Mouse (Mus musculus) heart, embryonic 12.5 days (tissue): ENCODE measurements around the gene Pcnp. TPM values are rescaled to one million over a fixed set of nuclear protein-coding genes. Genes with fewer than 3 reads are reported as not detected.
"Not testable (repeated sequence)": the region's sequence is repeated elsewhere in the genome, so short reads cannot be mapped to it uniquely, and the experiment has no call there.

Source experiments
- ATAC-seq: fragments of 200-750 bp; cut with Nextera tagmentation; 2 replicates; pipeline ENCODE4 v1.8.0; 2017; ENCODE audit warnings: moderate TSS enrichment, moderate library complexity; ENCODE audit not compliant: insufficient number of reproducible peaks, low FRiP score
- H3K27ac ChIP-seq: fragments of 300-500 bp; sonication (generic); 2 replicates; pipeline ENCODE4 v1.5.1; 2016; ENCODE audit warnings: mild to moderate bottlenecking, moderate library complexity; ENCODE audit not compliant: poor library complexity, severe bottlenecking
- H3K27me3 ChIP-seq: fragments of 300-500 bp; sonication (generic); replicated peaks from 2 replicates; pipeline ENCODE4 v1.6.1; 2016; ENCODE audit warnings: mild to moderate bottlenecking, moderate library complexity
- H3K36me3 ChIP-seq: fragments of 300-500 bp; sonication (generic); 2 replicates; pipeline ENCODE4 v1.6.1; 2016; ENCODE audit warnings: mild to moderate bottlenecking, moderate library complexity
- H3K4me1 ChIP-seq: fragments of 300-500 bp; sonication (generic); replicated peaks from 2 replicates; pipeline ENCODE4 v1.6.1; 2016; ENCODE audit warnings: mild to moderate bottlenecking
- H3K4me2 ChIP-seq: fragments of 300-500 bp; sonication (generic); 2 replicates; pipeline ENCODE4 v1.6.1; 2016; ENCODE audit warnings: mild to moderate bottlenecking, moderate library complexity
- H3K4me3 ChIP-seq: fragments of 300-500 bp; sonication (generic); 2 replicates; pipeline ENCODE4 v1.5.1; 2016; ENCODE audit warnings: mild to moderate bottlenecking
- H3K9ac ChIP-seq: fragments of 300-500 bp; sonication (generic); 2 replicates; pipeline ENCODE4 v1.6.1; 2016; ENCODE audit warnings: mild to moderate bottlenecking, moderate library complexity
- H3K9me3 ChIP-seq: fragments of 300-500 bp; sonication (generic); replicated peaks from 2 replicates; pipeline ENCODE4 v1.6.1; 2016; ENCODE audit warnings: mild to moderate bottlenecking, moderate library complexity
- WGBS: fragments of 180-500 bp; shearing (Covaris S2); methylation state at CpG from one replicate; pipeline ENCODE4 v1.1.7; 2016; 5-methylcytosine and 5-hydroxymethylcytosine counted together
- microRNA-seq: library from miRNA; unstranded; fragments of <30 nt; microRNA quantifications from one replicate; pipeline ENCODE4, GENCODE M21; 2017
- polyA plus RNA-seq: library from polyadenylated mRNA; unstranded; fragments of >200 nt; fragmentation: Nextera tagmentation; extraction: Ambion mirVana; gene quantifications from 2 replicates; pipeline ENCODE4 v1.2.1, GENCODE M21; 2016

Gene Pcnp
- polyA plus RNA-seq, 1 experiment from 2014 or later, result 180 TPM

GRCm38 (mm10) chr16:55964126-55964949, 65.2 kb downstream of the Pcnp start:
- Histone ChIP-seq H3K27ac (no peak overlapping the region), H3K4me3 (no peak overlapping the region), H3K4me2 (no peak overlapping the region), H3K27me3 (no peaks in the 10 kb centered on the region), H3K4me1 (peaks cover 7% of the 10 kb centered on the region), H3K9me3 (no peaks in the 10 kb centered on the region), H3K9ac (no peak overlapping the region), H3K36me3 (peaks cover 13% of the 10 kb centered on the region)
- no peak for ATAC-seq
- WGBS, result 59% methylated on average over 4 of the region's 4 CpGs

- H3K27me3 ChIP-seq, ATAC-seq, H3K9me3 ChIP-seq, H3K27ac ChIP-seq, H3K4me1 ChIP-seq, H3K4me3 ChIP-seq, H3K36me3 ChIP-seq, H3K9ac ChIP-seq, H3K4me2 ChIP-seq: not testable (repeated sequence)
- 88% methylated on average over 6 of the region's 11 CpGs for WGBS
These were observed 66.5 kb downstream of the Pcnp start for GRCm38 (mm10) chr16:55963068-55963467.

Small RNA genes lying within 50 kb of the gene (microRNA-seq; reads per million reads assigned to microRNA genes)
- gene Gm24047, result not detected

Other genes with a start within 250 kb of the Pcnp start
- gene Nfkbiz, start 190.8 kb downstream of the Pcnp start, polyA plus RNA-seq, result 3.1 and 3.3 TPM in 2 replicates
- gene Nxpe3, start 134.5 kb downstream of the Pcnp start, polyA plus RNA-seq, result 0.66 and 0.74 TPM in 2 replicates
- 9.8 and 9.9 TPM in 2 replicates for gene Cep97, start 94.9 kb downstream of the Pcnp start, polyA plus RNA-seq
- gene Rpl24, start 63.5 kb downstream of the Pcnp start, polyA plus RNA-seq, result 613 and 621 TPM in 2 replicates
- gene Zbtb11, start 55.9 kb downstream of the Pcnp start, polyA plus RNA-seq, result 14.2 and 17.3 TPM in 2 replicates
- gene Trmt10c, start 8.1 kb upstream of the Pcnp start, polyA plus RNA-seq, result 23.0 and 24.3 TPM in 2 replicates
- gene Senp7, start 18.6 kb upstream of the Pcnp start, polyA plus RNA-seq, result 20.8 and 24.8 TPM in 2 replicates
- 0.08 and 0.13 TPM in 2 replicates for gene Impg2, start 174.6 kb upstream of the Pcnp start, polyA plus RNA-seq